Mouse (Mus musculus) heart, embryonic 14.5 days (tissue): ENCODE measurements around the gene Bahd1. TPM values are rescaled to one million over a fixed set of nuclear protein-coding genes. Genes with fewer than 3 reads are reported as not detected.
A peak's percentile ranks its signal among the peaks of the same experiment; 100 is the strongest.

Experiments used
- ATAC-seq: fragments of 200-750 bp; cut with Nextera tagmentation; 2 replicates; pipeline ENCODE4 v1.8.0; 2017; ENCODE audit warnings: low read depth, moderate TSS enrichment; ENCODE audit not compliant: insufficient number of reproducible peaks, insufficient read depth, low FRiP score
- H3K27ac ChIP-seq, 2 experiments: fragments of 200-500 bp in 1 of 2; fragments of 300-500 bp in 1 of 2; sonication (generic) in 1 of 2; replicated peaks in 1 of 2; 2 replicates each; pipeline ENCODE4 v1.5.1; 2012 to 2014; ENCODE audit warnings: low read depth in 2 of 2, low read length in 2 of 2, control low read depth in 1 of 2, mild to moderate bottlenecking in 1 of 2, mixed read lengths in 1 of 2; ENCODE audit not compliant: control insufficient read depth in 1 of 2, insufficient read depth in 1 of 2
- H3K27me3 ChIP-seq: fragments of 300-500 bp; sonication (generic); 2 replicates; pipeline ENCODE4 v1.6.1; 2014; ENCODE audit warnings: mild to moderate bottlenecking, low read length, control low read depth; ENCODE audit not compliant: control insufficient read depth, insufficient read depth
- H3K36me3 ChIP-seq: fragments of 300-500 bp; sonication (generic); 2 replicates; pipeline ENCODE4 v1.6.1; 2014; ENCODE audit warnings: mild to moderate bottlenecking, control low read depth, low read length, mixed read lengths; ENCODE audit not compliant: control insufficient read depth, insufficient read depth
- H3K4me1 ChIP-seq, 2 experiments: fragments of 200-500 bp in 1 of 2; fragments of 300-500 bp in 1 of 2; sonication (generic) in 1 of 2; 2 replicates each; pipeline ENCODE4 v1.6.1; 2012 to 2014; ENCODE audit warnings: low read length in 2 of 2, control low read depth in 1 of 2, mixed read lengths in 1 of 2; ENCODE audit not compliant: control insufficient read depth in 2 of 2, insufficient read depth in 2 of 2
- H3K4me2 ChIP-seq: fragments of 300-500 bp; sonication (generic); 2 replicates; pipeline ENCODE4 v1.6.1; 2014; ENCODE audit warnings: mild to moderate bottlenecking, low read length
- H3K4me3 ChIP-seq, 2 experiments: fragments of 200-500 bp in 1 of 2; fragments of 300-500 bp in 1 of 2; sonication (generic) in 1 of 2; 2 replicates each; pipeline ENCODE4 v1.5.1; 2012 to 2014; ENCODE audit warnings: low read length in 2 of 2, mild to moderate bottlenecking in 2 of 2, control low read depth in 1 of 2, low read depth in 1 of 2, moderate library complexity in 1 of 2; ENCODE audit not compliant: control insufficient read depth in 1 of 2, insufficient read depth in 1 of 2
- H3K9ac ChIP-seq: fragments of 300-500 bp; sonication (generic); 2 replicates; pipeline ENCODE4 v1.6.1; 2014; ENCODE audit warnings: mild to moderate bottlenecking, low read length
- H3K9me3 ChIP-seq: fragments of 300-500 bp; sonication (generic); 2 replicates; pipeline ENCODE4 v1.6.1; 2016; ENCODE audit warnings: low read length, control low read depth; ENCODE audit not compliant: control insufficient read depth
- WGBS: fragments of 180-500 bp; shearing (Covaris S2); extraction: QIAGEN DNeasy Blood & Tissue Kit; methylation state at CpG from one replicate; pipeline ENCODE4 v1.1.7; 2014; 5-methylcytosine and 5-hydroxymethylcytosine counted together
- polyA plus RNA-seq: library from polyadenylated mRNA; unstranded; fragments of >200 nt; fragmentation: Nextera tagmentation; extraction: Ambion mirVana; gene quantifications from 2 replicates; pipeline ENCODE4 v1.2.1, GENCODE M21; 2014

The Bahd1 gene
- polyA plus RNA-seq, 1 experiment from 2014 or later, result 1.6 TPM

- Histone ChIP-seq H3K36me3 (peaks cover 53% of the 10 kb centered on the region), H3K4me3 (no peak overlapping the region), H3K9ac (no peak overlapping the region), H3K27ac (no peak overlapping the region), H3K27me3 (no peaks in the 10 kb centered on the region), H3K4me2 (no peak overlapping the region), H3K4me1 (peaks cover 8 to 34% of the 10 kb centered on the region in 2 experiments), H3K9me3 (no peaks in the 10 kb centered on the region)
- 39% methylated on average over 1 of the region's 1 CpGs for WGBS
- ATAC-seq, result no peak
Observed at GRCm38 (mm10) chr2:118918543-118918942, 18.4 kb downstream of the Bahd1 start.

GRCm38 (mm10) chr2:118920428-118920827 is 20.3 kb downstream of the Bahd1 start:
- H3K36me3 ChIP-seq, result peaks cover 56% of the 10 kb centered on the region
- 84% methylated on average over 3 of the region's 3 CpGs for WGBS
- no peak for ATAC-seq
- H3K4me1 ChIP-seq, result peaks cover 0 to 21% of the 10 kb centered on the region in 2 experiments; a peak in 3 of 4 replicates
- no peaks in the 10 kb centered on the region for H3K27me3 ChIP-seq
- no peak overlapping the region for H3K27ac ChIP-seq
- H3K9me3 ChIP-seq, result no peaks in the 10 kb centered on the region
- no peak overlapping the region for H3K9ac ChIP-seq
- no peak overlapping the region for H3K4me3 ChIP-seq
- no peak overlapping the region for H3K4me2 ChIP-seq

- Histone ChIP-seq H3K27me3 (no peaks in the 10 kb centered on the region), H3K9ac (peak overlapping the region; percentile 90), H3K4me1 (peaks cover 11 to 22% of the 10 kb centered on the region in 2 experiments), H3K4me3 (peak overlapping the region; percentile 72 to 86), H3K27ac (peak overlapping the region; percentile 3 to 65; a peak in 2 of 4 replicates), H3K36me3 (peaks cover 29% of the 10 kb centered on the region), H3K4me2 (peak overlapping the region; percentile 97), H3K9me3 (no peaks in the 10 kb centered on the region)
- ATAC-seq, result peak; percentile 23
- 0% methylated on average over 6 of the region's 6 CpGs for WGBS
Observed at GRCm38 (mm10) chr2:118925952-118926351, 25.8 kb downstream of the Bahd1 start.

GRCm38 (mm10) chr2:118926361-118926997 is 26.3 kb downstream of the Bahd1 start, which contains the start of gene Chst14:
Chst14 (plus strand) TSS chr2:118926496.
- under 1% methylated on average over 40 of the region's 47 CpGs for WGBS
- peak within 1 kb of the TSS; percentile 90 for H3K9ac ChIP-seq
- H3K36me3 ChIP-seq, result peaks cover 24% of the 10 kb centered on the region
- H3K9me3 ChIP-seq, result no peaks in the 10 kb centered on the region
- peak within 1 kb of the TSS; percentile 97 for H3K4me2 ChIP-seq
- ATAC-seq, result peak; percentile 87
- H3K27me3 ChIP-seq, result no peaks in the 10 kb centered on the region
- H3K27ac ChIP-seq, result peak within 1 kb of the TSS; percentile 20 to 65; a peak in 2 of 4 replicates
- peaks cover 11 to 22% of the 10 kb centered on the region in 2 experiments for H3K4me1 ChIP-seq
- H3K4me3 ChIP-seq, result peak within 1 kb of the TSS; percentile 72 to 86

GRCm38 (mm10) chr2:118926998-118927739 is 27.0 kb downstream of the Bahd1 start:
- Histone ChIP-seq H3K4me3 (peak overlapping the region; percentile 72 to 86), H3K4me2 (peak overlapping the region; percentile 97), H3K27ac (peak overlapping the region in 1 of 2 experiments; percentile 65; a peak in 1 of 4 replicates), H3K36me3 (peaks cover 20% of the 10 kb centered on the region), H3K4me1 (peaks cover 11 to 22% of the 10 kb centered on the region in 2 experiments), H3K9ac (peak overlapping the region; percentile 90), H3K27me3 (no peaks in the 10 kb centered on the region), H3K9me3 (no peaks in the 10 kb centered on the region)
- 31% methylated on average over 31 of the region's 31 CpGs for WGBS
- no peak for ATAC-seq

GRCm38 (mm10) chr2:118941341-118941740 is 41.2 kb downstream of the Bahd1 start:
- Histone ChIP-seq H3K9ac (no peak overlapping the region), H3K9me3 (no peaks in the 10 kb centered on the region), H3K27ac (no peak overlapping the region), H3K4me1 (no peaks in the 10 kb centered on the region), H3K27me3 (no peaks in the 10 kb centered on the region), H3K36me3 (no peaks in the 10 kb centered on the region), H3K4me3 (no peak overlapping the region), H3K4me2 (no peak overlapping the region)
- WGBS, result 69% methylated on average over 7 of the region's 7 CpGs
- ATAC-seq, result no peak

GRCm38 (mm10) chr2:118943232-118943631 is 43.1 kb downstream of the Bahd1 start:
- Histone ChIP-seq H3K4me3 (no peak overlapping the region), H3K9me3 (no peaks in the 10 kb centered on the region), H3K36me3 (no peaks in the 10 kb centered on the region), H3K4me2 (no peak overlapping the region), H3K27ac (no peak overlapping the region), H3K27me3 (no peaks in the 10 kb centered on the region), H3K9ac (no peak overlapping the region), H3K4me1 (no peaks in the 10 kb centered on the region)
- 81% methylated on average over 6 of the region's 6 CpGs for WGBS
- no peak for ATAC-seq
